Mouse (Mus musculus) lung, postnatal 25 days (tissue): ENCODE measurements around the gene Bzw2.
"Not testable (repeated sequence)": the region's sequence is repeated elsewhere in the genome, so short reads cannot be mapped to it uniquely, and the experiment has no call there.

Experiments used
- DNase-seq: peaks from one replicate; pipeline ENCODE4 v3.0.0; 2022; ENCODE audit warnings: low spot score

Bzw2 gene

DNA sequence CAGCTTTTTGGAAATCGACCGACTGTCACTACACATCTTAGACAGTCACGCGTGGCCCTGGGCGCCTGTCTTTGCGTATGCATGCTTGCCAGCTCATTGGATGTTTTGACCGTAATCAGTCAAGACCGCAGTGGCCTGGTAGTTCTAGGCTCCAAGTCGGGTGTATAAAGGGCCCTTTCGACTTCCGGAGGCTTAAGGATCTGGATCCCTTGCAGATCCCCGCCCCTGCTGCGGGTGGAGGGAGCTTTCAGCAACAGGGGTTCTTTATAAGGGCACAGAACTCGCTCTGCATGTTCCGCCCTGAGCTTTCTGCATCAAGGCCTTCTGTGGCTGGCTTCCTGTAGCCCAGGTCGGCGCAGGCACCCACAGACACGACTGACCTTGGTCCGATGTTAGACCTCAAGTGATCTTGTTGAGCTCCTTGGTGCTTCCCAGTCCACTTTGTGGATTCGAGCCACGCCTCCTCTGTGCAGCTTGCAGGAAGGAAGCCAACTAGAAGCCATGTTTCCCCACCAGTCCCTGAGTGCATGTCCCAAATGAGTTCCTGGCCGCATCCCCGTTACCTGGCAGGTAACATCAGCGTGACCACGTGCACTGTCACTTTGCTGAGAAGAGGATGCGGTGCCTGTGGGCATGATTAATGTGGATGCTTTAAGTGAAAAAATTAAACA lies at the start of gene Bzw2:
Gene Bzw2, minus strand, starts transcription at position 443 of the 671 bp plus-strand sequence.
- DNase-seq: peak; percentile 81

- DNase-seq: peak; percentile 45
Measured at GRCm38 (mm10) chr12:36207072-36207799, 49.4 kb upstream of the Bzw2 start.

DNA sequence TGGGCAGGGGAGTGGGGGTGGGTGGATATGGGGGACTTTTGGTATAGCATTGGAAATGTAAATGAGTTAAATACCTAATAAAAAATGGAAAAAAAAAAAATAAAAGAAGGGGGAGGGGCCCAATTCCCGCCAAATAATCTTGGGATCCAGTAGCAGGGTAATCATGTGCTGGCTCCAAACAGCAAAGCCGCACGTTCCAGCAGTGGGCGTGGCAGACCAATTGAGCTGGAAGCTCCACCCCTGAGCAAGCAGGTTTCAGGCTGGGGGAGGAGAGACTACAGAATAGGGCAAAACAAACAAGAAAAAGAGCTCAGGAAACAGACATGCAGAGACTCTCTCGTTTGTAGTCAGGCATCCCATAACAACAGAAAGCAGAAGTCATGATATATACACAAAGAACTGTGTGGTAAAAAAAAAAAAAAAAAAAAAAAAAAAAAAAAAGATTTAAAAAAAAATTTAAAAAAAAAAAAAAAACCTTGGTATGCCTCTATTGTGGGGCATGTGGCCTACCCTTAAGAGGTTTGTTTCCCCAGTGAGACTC lies 47.8 kb upstream of the Bzw2 start:
- not testable (repeated sequence) for DNase-seq

GRCm38 (mm10) chr12:36194976-36195375 lies 37.1 kb upstream of the Bzw2 start:
- no peak for DNase-seq

- DNase-seq: no peak
Measured at GRCm38 (mm10) chr12:36190343-36190742, 32.5 kb upstream of the Bzw2 start.

DNA sequence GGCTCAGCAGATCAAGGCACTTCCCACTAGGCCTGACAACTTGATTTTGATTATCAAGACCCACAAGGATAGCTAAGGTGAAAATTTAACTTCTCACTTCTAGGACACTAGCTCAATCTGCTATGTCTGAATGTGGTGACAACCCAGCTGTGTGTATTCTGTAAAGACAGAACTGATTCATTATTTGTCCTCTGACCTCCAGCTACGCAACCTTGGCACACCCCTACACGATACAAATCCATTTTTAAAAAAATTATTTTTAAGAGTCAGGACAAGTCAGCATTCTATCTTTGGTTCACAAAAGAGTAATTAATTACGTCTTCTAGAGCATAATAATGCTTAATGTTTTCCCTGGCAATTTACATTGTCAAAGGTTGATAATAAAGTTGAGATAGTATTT lies 31.7 kb upstream of the Bzw2 start:
- DNase-seq: no peak

DNA sequence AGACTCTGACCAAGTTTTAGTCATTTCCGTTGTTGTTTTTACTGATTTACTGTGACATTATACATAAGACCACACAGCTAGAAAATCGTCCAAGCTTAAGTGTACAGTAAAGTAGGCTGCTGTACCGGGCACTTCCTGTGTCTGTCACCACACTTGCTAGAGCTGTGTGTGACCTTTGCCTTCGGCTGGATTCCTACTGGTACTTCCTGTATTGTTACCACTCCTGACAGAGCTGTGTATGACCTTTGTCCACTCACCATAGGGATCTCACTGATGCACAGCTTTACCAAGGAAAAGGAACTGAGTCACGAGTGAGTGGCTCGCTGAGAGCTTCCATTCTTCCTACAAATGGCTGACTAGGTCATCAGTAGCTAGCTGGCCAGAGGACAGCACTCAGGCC lies 29.2 kb upstream of the Bzw2 start:
- peak; percentile 14 for DNase-seq

GRCm38 (mm10) chr12:36182570-36182969 lies 24.7 kb upstream of the Bzw2 start:
- peak; percentile 35 for DNase-seq

- DNase-seq: no peak
Measured at GRCm38 (mm10) chr12:36177227-36177626, 19.3 kb upstream of the Bzw2 start.

- DNase-seq: no peak
Measured at GRCm38 (mm10) chr12:36165299-36165698, 7.4 kb upstream of the Bzw2 start.

- no peak for DNase-seq
Measured at GRCm38 (mm10) chr12:36164126-36164791, 6.4 kb upstream of the Bzw2 start.

DNA sequence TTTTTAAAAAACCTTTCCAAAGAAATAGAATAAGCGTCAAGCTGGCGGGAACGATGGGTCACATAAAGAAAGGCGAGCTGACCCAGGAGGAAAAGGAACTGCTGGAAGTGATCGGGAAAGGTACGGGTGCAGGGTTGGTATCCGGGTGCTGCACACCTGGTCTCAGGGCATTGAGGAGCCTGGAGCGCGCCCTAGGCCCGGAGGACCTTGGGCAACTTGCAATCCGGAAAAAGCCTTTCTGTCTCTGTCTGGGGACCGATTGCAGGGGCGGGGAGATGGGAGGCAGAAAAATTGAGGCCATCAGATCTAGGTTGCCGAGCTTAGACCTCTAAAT lies 609 bp downstream of the Bzw2 start:
- peak; percentile 56 for DNase-seq

DNA sequence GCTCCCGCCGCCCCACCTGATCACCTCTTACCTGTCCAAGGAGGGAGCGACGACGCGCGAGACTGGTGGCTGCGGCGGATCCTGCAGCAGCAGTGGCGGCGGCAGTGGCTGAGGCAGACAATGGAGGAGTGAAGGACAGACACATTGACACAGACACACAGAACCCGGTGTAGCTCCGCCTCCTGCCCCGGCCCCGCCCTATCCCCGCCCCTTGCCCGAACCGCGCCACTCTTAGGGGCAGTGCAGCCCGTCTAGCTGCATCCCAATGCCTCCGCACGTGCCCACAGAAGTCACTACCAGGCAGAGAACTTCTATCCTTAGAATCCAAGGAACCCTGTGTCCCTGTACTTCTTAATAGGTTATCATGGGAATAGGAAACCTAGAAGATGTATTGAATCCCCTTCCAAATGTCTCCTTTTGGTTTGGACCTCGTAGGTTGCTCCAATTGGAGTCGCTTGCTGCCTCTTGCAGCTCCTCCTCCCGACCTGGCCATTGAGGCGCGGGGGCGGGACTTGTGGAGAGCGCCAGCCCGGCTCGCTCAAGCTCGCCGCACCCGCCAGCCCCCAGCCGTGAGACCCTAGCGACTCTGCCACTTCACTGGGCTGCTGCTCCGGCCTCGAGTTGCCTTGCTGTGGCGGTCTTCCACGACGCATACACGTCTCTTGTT lies 1.1 kb downstream of the Bzw2 start, which contains the start of gene Ankmy2:
Gene Ankmy2, plus strand, starts transcription at position 478 of the 667 bp plus-strand sequence.
- peak; percentile 91 for DNase-seq

GRCm38 (mm10) chr12:36156101-36156636 lies 1.7 kb downstream of the Bzw2 start:
- DNase-seq: no peak

GRCm38 (mm10) chr12:36155141-36155641 lies 2.7 kb downstream of the Bzw2 start:
- DNase-seq: no peak

GRCm38 (mm10) chr12:36150737-36151136 lies 7.1 kb downstream of the Bzw2 start:
- DNase-seq: no peak

GRCm38 (mm10) chr12:36150265-36150664 lies 7.6 kb downstream of the Bzw2 start:
- DNase-seq: no peak

DNA sequence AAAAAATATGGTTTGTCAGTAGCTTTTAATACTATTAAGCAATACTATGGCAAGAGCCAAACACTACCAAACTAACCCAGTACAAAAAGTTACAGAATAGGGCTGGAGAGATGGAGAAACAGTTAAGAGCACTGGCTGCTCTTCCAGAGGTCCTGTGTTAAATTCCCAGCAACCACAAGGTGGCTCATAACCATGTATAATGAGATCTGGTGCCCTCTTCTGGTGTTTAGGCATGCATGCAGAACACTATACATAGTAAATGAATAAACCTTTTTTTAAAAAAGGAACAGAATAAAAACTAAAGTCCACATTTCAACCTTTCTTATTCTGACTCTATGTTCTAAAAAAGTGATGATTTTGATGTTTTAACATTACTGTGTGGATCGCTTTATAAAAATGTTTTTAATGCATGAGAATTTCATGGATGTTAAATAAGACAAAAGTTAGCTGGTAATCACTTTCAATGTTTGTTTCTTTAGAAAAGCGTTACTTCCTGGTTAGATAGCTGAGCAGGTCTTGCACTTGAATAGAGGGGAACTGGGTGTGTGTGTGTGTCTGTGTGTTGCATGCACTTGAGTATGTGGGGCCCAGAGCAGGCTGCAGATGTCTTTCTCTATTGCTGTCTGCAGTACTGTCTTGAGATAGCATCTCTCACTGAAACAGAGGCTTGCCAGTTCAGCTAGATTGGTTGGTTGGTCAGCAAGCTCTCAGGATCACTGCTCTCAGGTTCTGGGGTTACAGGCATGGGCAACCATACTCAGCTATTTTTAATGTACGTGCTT lies 11.5 kb downstream of the Bzw2 start:
- no peak for DNase-seq

DNA sequence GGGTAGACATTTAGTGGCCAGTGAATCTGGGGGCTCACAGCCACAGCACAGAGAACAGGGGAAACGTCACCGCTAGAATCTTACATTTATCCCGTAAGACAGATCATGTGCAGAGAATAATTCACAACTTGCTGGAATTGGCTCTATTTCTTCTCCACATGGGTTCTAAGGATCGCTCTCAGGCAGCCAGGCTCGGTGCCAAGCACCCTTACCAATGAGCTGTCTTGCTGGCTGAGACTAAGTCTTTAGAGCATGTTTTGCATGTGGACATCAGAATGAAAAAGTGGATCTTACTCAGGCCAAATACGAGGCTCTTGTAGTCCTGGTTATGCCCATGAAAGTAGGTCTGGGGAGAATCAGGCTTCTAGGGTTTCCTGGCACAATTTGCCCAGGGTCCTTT lies 17.5 kb downstream of the Bzw2 start:
- DNase-seq: no peak

GRCm38 (mm10) chr12:36137192-36137591 lies 20.7 kb downstream of the Bzw2 start:
- DNase-seq: no peak

- DNase-seq: no peak
Measured at GRCm38 (mm10) chr12:36136285-36136684, 21.6 kb downstream of the Bzw2 start.
